Mouse (Mus musculus): Measurements from ENCODE around the gene H2-M10.1. TPM values are rescaled to one million over a fixed set of nuclear protein-coding genes. Genes with fewer than 3 reads are reported as not detected.
A peak's percentile ranks its signal among the peaks of the same experiment; 100 is the strongest.
"Not testable (repeated sequence)": the region's sequence is repeated elsewhere in the genome, so short reads cannot be mapped to it uniquely, and the experiment has no call there.

Gene H2-M10.1
- polyA plus RNA-seq, 1 experiment from 2014 or later = not detected

DNA sequence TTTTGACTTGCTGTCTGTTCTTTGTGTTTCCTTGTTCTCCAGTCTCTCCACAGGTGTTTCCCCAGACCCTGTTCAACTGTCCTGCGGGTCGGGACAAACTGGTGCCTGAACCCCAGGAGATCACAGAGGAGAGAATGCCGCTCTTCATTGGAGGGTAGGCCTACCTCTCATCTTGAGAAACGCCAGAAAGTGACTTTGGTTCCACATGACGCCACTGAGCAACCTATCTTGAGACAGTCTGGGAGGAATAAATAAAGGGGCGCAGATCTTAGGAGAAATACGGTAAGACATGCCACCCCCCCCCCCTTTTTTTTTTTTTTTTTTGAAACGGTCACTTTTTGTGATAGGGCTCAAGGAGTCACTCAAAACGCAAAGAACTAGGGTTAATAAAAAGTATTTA lies 11.4 kb downstream of the H2-M10.1 start:
- H3K27ac ChIP-seq (replicated peaks; ENCODE audit: low read depth, low read length) = no peak overlapping the region
- no peaks in the 10 kb centered on the region for H3K4me1 ChIP-seq (ENCODE audit: control insufficient read depth, insufficient read depth, low read length)
- peak overlapping the region; percentile 42 for H3K4me3 ChIP-seq (ENCODE audit: low read depth, low read length)
- WGBS = 1% methylated on average over 9 of the region's 9 CpGs
- no peaks in the 10 kb centered on the region for H3K36me3 ChIP-seq (ENCODE audit: control insufficient read depth, insufficient read depth, low read length)
- DNase-seq (ENCODE audit: low spot score) (peak; percentile 38), ATAC-seq (ENCODE audit: insufficient number of reproducible peaks, low FRiP score, low TSS enrichment, low read depth) (0 out of 2 replicates have a peak, but pooled peaks have one; percentile 26)
- no peaks in the 10 kb centered on the region for H3K27me3 ChIP-seq (ENCODE audit: control insufficient read depth, insufficient read depth, low read length)
- H3K9me3 ChIP-seq (ENCODE audit: control insufficient read depth, low read length) = no peaks in the 10 kb centered on the region
- no peak overlapping the region for H3K9ac ChIP-seq (ENCODE audit: low read length)
- H3K4me2 ChIP-seq (ENCODE audit: low read depth, severe bottlenecking) = peak overlapping the region; percentile 82

- ATAC-seq (ENCODE audit: insufficient number of reproducible peaks, low FRiP score, low TSS enrichment, low read depth) = no peak
- Histone ChIP-seq H3K4me1 (ENCODE audit: control insufficient read depth, insufficient read depth, low read length) (no peaks in the 10 kb centered on the region), H3K27me3 (ENCODE audit: control insufficient read depth, insufficient read depth, low read length) (no peaks in the 10 kb centered on the region), H3K9me3 (ENCODE audit: control insufficient read depth, low read length) (no peaks in the 10 kb centered on the region), H3K36me3 (ENCODE audit: control insufficient read depth, insufficient read depth, low read length) (no peaks in the 10 kb centered on the region), H3K27ac (replicated peaks; ENCODE audit: low read depth, low read length) (no peak overlapping the region), H3K4me3 (ENCODE audit: low read depth, low read length) (no peak overlapping the region), H3K9ac (ENCODE audit: low read length) (no peak overlapping the region), H3K4me2 (ENCODE audit: low read depth, severe bottlenecking) (no peak overlapping the region)
- 40% methylated on average over 1 of the region's 1 CpGs for WGBS
- DNase-seq (ENCODE audit: low spot score) = no peak
Observed at GRCm38 (mm10) chr17:36309293-36309692, 16.7 kb downstream of the H2-M10.1 start.

- not testable (repeated sequence) for H3K27me3 ChIP-seq (ENCODE audit: control insufficient read depth, insufficient read depth, low read length); H3K27ac ChIP-seq (replicated peaks; ENCODE audit: low read depth, low read length); H3K4me1 ChIP-seq (ENCODE audit: control insufficient read depth, insufficient read depth, low read length); H3K9ac ChIP-seq (ENCODE audit: low read length); ATAC-seq (ENCODE audit: insufficient number of reproducible peaks, low FRiP score, low TSS enrichment, low read depth); H3K36me3 ChIP-seq (ENCODE audit: control insufficient read depth, insufficient read depth, low read length); H3K4me3 ChIP-seq (ENCODE audit: low read depth, low read length); H3K9me3 ChIP-seq (ENCODE audit: control insufficient read depth, low read length); H3K4me2 ChIP-seq (ENCODE audit: low read depth, severe bottlenecking)
- DNase-seq (ENCODE audit: low spot score) = peak; percentile 76
- WGBS = 2% methylated on average over 3 of the region's 3 CpGs
Observed at GRCm38 (mm10) chr17:36308855-36309254, 17.1 kb downstream of the H2-M10.1 start.

- H3K36me3 ChIP-seq (ENCODE audit: control insufficient read depth, insufficient read depth, low read length) = no peaks in the 10 kb centered on the region
- H3K4me2 ChIP-seq (ENCODE audit: low read depth, severe bottlenecking) = no peak within 1 kb of the TSS
- H3K27me3 ChIP-seq (ENCODE audit: control insufficient read depth, insufficient read depth, low read length) = no peaks in the 10 kb centered on the region
- 0 out of 2 replicates have a peak, but pooled peaks cover 4% of the 10 kb centered on the region for H3K9me3 ChIP-seq (ENCODE audit: control insufficient read depth, low read length)
- H3K27ac ChIP-seq (replicated peaks; ENCODE audit: low read depth, low read length) = no peak within 1 kb of the TSS
- ATAC-seq (ENCODE audit: insufficient number of reproducible peaks, low FRiP score, low TSS enrichment, low read depth) (no peak), DNase-seq (ENCODE audit: low spot score) (no peak)
- no peaks in the 10 kb centered on the region for H3K4me1 ChIP-seq (ENCODE audit: control insufficient read depth, insufficient read depth, low read length)
- H3K4me3 ChIP-seq (ENCODE audit: low read depth, low read length) = no peak within 1 kb of the TSS
- 87% methylated on average over 2 of the region's 2 CpGs for WGBS
- H3K9ac ChIP-seq (ENCODE audit: low read length) = no peak within 1 kb of the TSS
Observed at GRCm38 (mm10) chr17:36286390-36286789, 39.6 kb downstream of the H2-M10.1 start, which contains the start of gene H2-M10.2. H2-M10.2 (minus strand) TSS chr17:36286490.

GRCm38 (mm10) chr17:36281521-36282245 lies 44.3 kb downstream of the H2-M10.1 start:
- no peak for ATAC-seq (ENCODE audit: insufficient number of reproducible peaks, low FRiP score, low TSS enrichment, low read depth)
- H3K36me3 ChIP-seq (ENCODE audit: control insufficient read depth, insufficient read depth, low read length) = peaks cover 4% of the 10 kb centered on the region
- H3K9me3 ChIP-seq (ENCODE audit: control insufficient read depth, low read length) = peaks cover 4% of the 10 kb centered on the region; the same call in 1 of the 2 replicates
- H3K4me2 ChIP-seq (ENCODE audit: low read depth, severe bottlenecking) = no peak overlapping the region
- H3K27ac ChIP-seq (replicated peaks; ENCODE audit: low read depth, low read length) = no peak overlapping the region
- DNase-seq (ENCODE audit: low spot score) = no peak
- WGBS = 90% methylated on average over 4 of the region's 4 CpGs
- no peak overlapping the region for H3K9ac ChIP-seq (ENCODE audit: low read length)
- H3K4me1 ChIP-seq (ENCODE audit: control insufficient read depth, insufficient read depth, low read length) = no peaks in the 10 kb centered on the region
- H3K4me3 ChIP-seq (ENCODE audit: low read depth, low read length) = no peak overlapping the region
- no peaks in the 10 kb centered on the region for H3K27me3 ChIP-seq (ENCODE audit: control insufficient read depth, insufficient read depth, low read length)

DNA sequence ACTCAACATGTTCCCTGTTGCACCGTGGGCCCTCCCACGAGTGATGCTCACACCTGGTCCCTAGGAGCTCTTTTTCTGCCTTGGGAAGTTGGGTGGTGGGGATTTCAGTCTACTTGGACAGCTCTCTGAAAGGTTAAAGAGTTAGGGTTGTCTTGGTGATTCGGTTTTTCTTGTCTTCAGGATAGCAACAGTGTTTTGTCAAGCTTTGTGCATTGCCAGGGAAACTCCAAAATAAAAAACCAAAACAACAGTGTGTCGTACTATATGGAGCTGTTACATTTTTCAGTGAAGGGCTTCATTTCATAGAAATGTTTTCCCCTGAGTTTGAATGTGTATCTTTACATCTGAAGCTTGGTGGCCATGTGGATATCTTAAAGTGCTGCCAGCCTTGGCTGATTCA lies 51.2 kb downstream of the H2-M10.1 start:
- Histone ChIP-seq H3K4me1 (ENCODE audit: control insufficient read depth, insufficient read depth, low read length) (peaks cover 8% of the 10 kb centered on the region; the same call in 1 of the 2 replicates), H3K36me3 (ENCODE audit: control insufficient read depth, insufficient read depth, low read length) (peaks cover 6% of the 10 kb centered on the region), H3K4me2 (ENCODE audit: low read depth, severe bottlenecking) (no peak overlapping the region), H3K9me3 (ENCODE audit: control insufficient read depth, low read length) (no peaks in the 10 kb centered on the region), H3K4me3 (ENCODE audit: low read depth, low read length) (no peak overlapping the region), H3K27ac (replicated peaks; ENCODE audit: low read depth, low read length) (no peak overlapping the region), H3K27me3 (ENCODE audit: control insufficient read depth, insufficient read depth, low read length) (no peaks in the 10 kb centered on the region), H3K9ac (ENCODE audit: low read length) (no peak overlapping the region)
- WGBS = 92% methylated on average over 4 of the region's 4 CpGs
- DNase-seq (ENCODE audit: low spot score) (no peak), ATAC-seq (ENCODE audit: insufficient number of reproducible peaks, low FRiP score, low TSS enrichment, low read depth) (no peak)

GRCm38 (mm10) chr17:36273796-36274195 lies 52.2 kb downstream of the H2-M10.1 start:
- H3K27me3 ChIP-seq (ENCODE audit: control insufficient read depth, insufficient read depth, low read length) = no peaks in the 10 kb centered on the region
- H3K9me3 ChIP-seq (ENCODE audit: control insufficient read depth, low read length) = no peaks in the 10 kb centered on the region
- H3K9ac ChIP-seq (ENCODE audit: low read length) = no peak overlapping the region
- peaks cover 4% of the 10 kb centered on the region for H3K36me3 ChIP-seq (ENCODE audit: control insufficient read depth, insufficient read depth, low read length)
- H3K4me3 ChIP-seq (ENCODE audit: low read depth, low read length) = no peak overlapping the region
- ATAC-seq (ENCODE audit: insufficient number of reproducible peaks, low FRiP score, low TSS enrichment, low read depth) (no peak), DNase-seq (ENCODE audit: low spot score) (no peak)
- 95% methylated on average over 4 of the region's 4 CpGs for WGBS
- peaks cover 8% of the 10 kb centered on the region; the same call in 1 of the 2 replicates for H3K4me1 ChIP-seq (ENCODE audit: control insufficient read depth, insufficient read depth, low read length)
- H3K27ac ChIP-seq (replicated peaks; ENCODE audit: low read depth, low read length) = no peak overlapping the region
- no peak overlapping the region for H3K4me2 ChIP-seq (ENCODE audit: low read depth, severe bottlenecking)
